In the genomic region with DNA sequence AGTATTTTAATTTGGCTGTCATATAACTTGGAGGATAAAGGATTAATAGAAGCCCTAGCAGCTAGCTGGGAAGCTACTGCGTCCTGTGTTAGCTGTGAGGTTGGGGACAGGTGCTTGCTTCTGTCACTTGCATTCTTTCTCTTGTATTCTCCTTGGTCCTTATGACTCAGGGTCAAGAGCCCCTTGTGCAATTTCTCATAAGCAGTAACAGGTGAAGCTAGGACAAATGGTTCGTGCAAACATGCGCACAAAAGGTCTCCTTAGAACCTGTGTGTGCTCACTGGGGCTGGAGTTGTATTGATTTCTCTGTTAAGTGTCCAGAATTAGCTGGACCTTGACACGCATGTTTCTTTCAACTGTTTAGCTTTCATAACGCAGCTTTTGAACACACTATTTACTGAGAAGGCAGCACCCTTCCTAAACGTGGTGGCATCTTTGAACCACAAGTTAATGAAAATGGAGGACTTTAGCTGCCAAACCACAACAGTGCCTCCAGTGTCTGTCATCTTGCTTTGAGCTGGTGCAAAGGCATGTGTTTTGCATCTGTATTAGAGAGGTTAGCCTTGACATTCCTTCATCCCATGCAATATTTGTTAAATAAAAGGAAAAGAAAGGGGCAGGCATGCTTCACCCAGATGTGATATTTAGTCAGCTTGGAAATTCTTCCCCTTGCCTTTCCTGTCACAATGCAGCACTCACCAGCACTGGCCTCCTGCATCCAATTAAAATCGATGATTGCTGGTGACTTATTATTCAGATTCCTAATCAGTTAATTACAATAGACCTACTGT, we compare ENCODE assay signal across 31 mouse cellular contexts. TPM values are rescaled to one million over a fixed set of nuclear protein-coding genes. Genes with fewer than 3 reads are reported as not detected.
DNase-seq lines count a peak whose midpoint lies in the region; ATAC-seq lines count a peak whose summit lies in the region.
"Had no signal": no experiment of that assay in that cellular context is flagged by ENCODE, and none has a peak within 500 bp of the region (broad histone marks: within the 10 kb centered on the region; RNA-seq: fewer than 3 reads in every experiment).

No protein-coding gene starts in this region.

- H3K4me3 ChIP-seq in embryonic facial prominence, embryonic 11.5 days (ENCODE audit: low read depth, low read length): no peak overlapping the region
- H3K4me3 ChIP-seq in embryonic facial prominence, embryonic 10.5 days: no peak overlapping the region
- H3K4me3 ChIP-seq in embryonic facial prominence, embryonic 12.5 days: no peak overlapping the region
- H3K4me3 ChIP-seq: embryonic facial prominence, embryonic 13.5 days; heart, adult 2 months; heart, embryonic 13.5 days; hindbrain, embryonic 12.5 days; kidney, embryonic 15.5 days; limb, embryonic 15.5 days; neural tube, embryonic 12.5 days had no signal

- no peak overlapping the region for H3K9ac ChIP-seq in embryonic facial prominence, embryonic 11.5 days (replicated peaks; ENCODE audit: low read length)
- no peak overlapping the region for H3K9ac ChIP-seq in embryonic facial prominence, embryonic 12.5 days
- H3K9ac ChIP-seq: embryonic facial prominence, embryonic 13.5 days; heart, embryonic 13.5 days; hindbrain, embryonic 12.5 days; kidney, embryonic 15.5 days; limb, embryonic 15.5 days; neural tube, embryonic 12.5 days had no signal

- H3K9me3 ChIP-seq in embryonic facial prominence, embryonic 11.5 days (replicated peaks; ENCODE audit: control insufficient read depth, low read length): no peaks in the 10 kb centered on the region
- no peaks in the 10 kb centered on the region for H3K9me3 ChIP-seq in embryonic facial prominence, embryonic 10.5 days
- H3K9me3 ChIP-seq in embryonic facial prominence, embryonic 12.5 days: no peaks in the 10 kb centered on the region
- H3K9me3 ChIP-seq: embryonic facial prominence, embryonic 13.5 days; heart, embryonic 13.5 days; hindbrain, embryonic 12.5 days; kidney, embryonic 15.5 days; limb, embryonic 15.5 days; neural tube, embryonic 12.5 days had no signal

- no peaks in the 10 kb centered on the region for H3K4me1 ChIP-seq in embryonic facial prominence, embryonic 11.5 days (ENCODE audit: control insufficient read depth, insufficient read depth, low read length)
- H3K4me1 ChIP-seq in embryonic facial prominence, embryonic 10.5 days: peaks cover 8% of the 10 kb centered on the region; the same call in 1 of the 2 replicates
- peaks cover 14% of the 10 kb centered on the region for H3K4me1 ChIP-seq in embryonic facial prominence, embryonic 12.5 days
- H3K4me1 ChIP-seq: heart, embryonic 13.5 days; hindbrain, embryonic 12.5 days; neural tube, embryonic 12.5 days had no signal

- WGBS in embryonic facial prominence, embryonic 11.5 days: 51% methylated on average over 7 of the region's 7 CpGs
- 63% methylated on average over 7 of the region's 7 CpGs for WGBS in embryonic facial prominence, embryonic 10.5 days
- 46% methylated on average over 7 of the region's 7 CpGs for WGBS in embryonic facial prominence, embryonic 12.5 days

- H3K27ac ChIP-seq in embryonic facial prominence, embryonic 11.5 days (replicated peaks; ENCODE audit: low read depth, low read length): no peak overlapping the region
- no peak overlapping the region for H3K27ac ChIP-seq in embryonic facial prominence, embryonic 10.5 days (replicated peaks)
- peak overlapping the region; percentile 41; the same call in 1 of the 2 replicates for H3K27ac ChIP-seq in embryonic facial prominence, embryonic 12.5 days
- H3K27ac ChIP-seq: embryonic facial prominence, embryonic 13.5 days; heart, adult 2 months; heart, embryonic 13.5 days; hindbrain, embryonic 12.5 days; kidney, embryonic 15.5 days; limb, embryonic 15.5 days; neural tube, embryonic 12.5 days had no signal

- ATAC-seq in embryonic facial prominence, embryonic 11.5 days (replicated peaks; ENCODE audit: insufficient number of reproducible peaks, low FRiP score, low TSS enrichment, low read depth): no peak
- no peak for ATAC-seq in embryonic facial prominence, embryonic 12.5 days (ENCODE audit: insufficient number of reproducible peaks, insufficient read depth, low FRiP score, low TSS enrichment)
- ATAC-seq: activated CD4-positive, CD25-positive, alpha-beta regulatory T cell, adult 4 months; CD4-positive, CD25-positive, alpha-beta regulatory T cell, adult 4 months; forebrain, embryonic 14.5 days; Patski had no signal

- DNase-seq in embryonic facial prominence, embryonic 11.5 days (ENCODE audit: low spot score): peak; percentile 59
- no peak for DNase-seq in embryonic facial prominence, embryonic 10.5 days (ENCODE audit: low spot score)
- peak; percentile 20 for DNase-seq in retina, embryonic 14.5 days (ENCODE audit: low spot score)
- no peak for DNase-seq in retina, postnatal 1 day
- DNase-seq in right cerebral cortex, postnatal 4 days: no peak
- no peak for DNase-seq in frontal cortex, postnatal 14 days (ENCODE audit: low spot score in 2 of 2)
- DNase-seq: adrenal gland, adult 8-10 months; cerebellum, adult 2 months; cerebellum, postnatal 25 days; gastrocnemius, postnatal 25 days; heart, adult 2 months; kidney, adult 11 months; kidney, postnatal 36 days; layer of hippocampus, postnatal 36 days; lung, postnatal 10 days; midbrain, embryonic 14.5 days; thymus, adult 18-20 months; thymus, postnatal 4 days had no signal

- H3K27me3 ChIP-seq in embryonic facial prominence, embryonic 11.5 days (ENCODE audit: control insufficient read depth, insufficient read depth, low read length): no peaks in the 10 kb centered on the region
- no peaks in the 10 kb centered on the region for H3K27me3 ChIP-seq in embryonic facial prominence, embryonic 10.5 days (replicated peaks; ENCODE audit: low read depth, poor library complexity, severe bottlenecking)
- no peaks in the 10 kb centered on the region for H3K27me3 ChIP-seq in embryonic facial prominence, embryonic 12.5 days
- H3K27me3 ChIP-seq: embryonic facial prominence, embryonic 13.5 days; heart, embryonic 13.5 days; hindbrain, embryonic 12.5 days; kidney, embryonic 15.5 days; limb, embryonic 15.5 days; neural tube, embryonic 12.5 days; Patski had no signal

- H3K4me2 ChIP-seq in embryonic facial prominence, embryonic 11.5 days (ENCODE audit: low read depth, low read length): no peak overlapping the region
- no peak overlapping the region for H3K4me2 ChIP-seq in embryonic facial prominence, embryonic 12.5 days (replicated peaks)
- H3K4me2 ChIP-seq: embryonic facial prominence, embryonic 13.5 days; heart, embryonic 13.5 days; hindbrain, embryonic 12.5 days; kidney, embryonic 15.5 days; limb, embryonic 15.5 days; neural tube, embryonic 12.5 days had no signal

- no peaks in the 10 kb centered on the region for H3K36me3 ChIP-seq in embryonic facial prominence, embryonic 11.5 days (replicated peaks; ENCODE audit: control insufficient read depth, insufficient read depth, low read depth, low read length)
- H3K36me3 ChIP-seq in embryonic facial prominence, embryonic 10.5 days (replicated peaks): no peaks in the 10 kb centered on the region
- H3K36me3 ChIP-seq in embryonic facial prominence, embryonic 12.5 days: no peaks in the 10 kb centered on the region
- H3K36me3 ChIP-seq: embryonic facial prominence, embryonic 13.5 days; heart, embryonic 13.5 days; hindbrain, embryonic 12.5 days; kidney, embryonic 15.5 days; limb, embryonic 15.5 days; neural tube, embryonic 12.5 days had no signal

RNA-seq across cellular contexts. Expression of a gene that starts 0.5 kb away (rescaled TPM):
- not detected in 2 replicates for polyA plus RNA-seq in embryonic facial prominence, embryonic 11.5 days (2014; fragmentation: Nextera tagmentation; extraction: Ambion mirVana)
- polyA plus RNA-seq in embryonic facial prominence, embryonic 10.5 days (2016; fragmentation: Nextera tagmentation; extraction: Ambion mirVana): not detected in 2 replicates
- not detected in 2 replicates for polyA plus RNA-seq in embryonic facial prominence, embryonic 12.5 days (2016; fragmentation: Nextera tagmentation; extraction: Ambion mirVana)
- polyA plus RNA-seq: activated CD4-positive, CD25-positive, alpha-beta regulatory T cell, adult 4 months; CD4-positive, CD25-positive, alpha-beta regulatory T cell, adult 4 months; cerebellum, adult 2 months; embryonic facial prominence, embryonic 13.5 days; forebrain, embryonic 14.5 days; heart, adult 2 months; heart, embryonic 13.5 days; hindbrain, embryonic 12.5 days; kidney, embryonic 15.5 days; limb, embryonic 15.5 days; liver, embryonic 16.5 days; midbrain, embryonic 14.5 days; neural tube, embryonic 12.5 days; Patski; stomach, embryonic 14.5 days had no signal

Comparison
In these comparisons a context has a peak if more than half of its experiments do, and no peak if none do; other contexts are left out.
1. DNase-seq: peak in embryonic facial prominence, embryonic 11.5 days (single experiment) and retina, embryonic 14.5 days (single experiment); none in embryonic facial prominence, embryonic 10.5 days (single experiment), retina, postnatal 1 day (single experiment), right cerebral cortex, postnatal 4 days (single experiment) and frontal cortex, postnatal 14 days (0 of 2).